Mouse (Mus musculus) kidney, embryonic 15.5 days (tissue): ENCODE measurements around the gene Pbx3. TPM values are rescaled to one million over a fixed set of nuclear protein-coding genes. Genes with fewer than 3 reads are reported as not detected.
A peak's percentile ranks its signal among the peaks of the same experiment; 100 is the strongest.

Source experiments
- ATAC-seq: fragments of 200-750 bp; cut with Nextera tagmentation; replicated peaks from 2 replicates; pipeline ENCODE4 v1.8.0; 2017; ENCODE audit warnings: moderate TSS enrichment; ENCODE audit not compliant: low FRiP score
- H3K27ac ChIP-seq: fragments of 300-500 bp; sonication (generic); 2 replicates; pipeline ENCODE4 v1.5.1; 2015; ENCODE audit warnings: mild to moderate bottlenecking, inconsistent platforms
- H3K27me3 ChIP-seq: fragments of 300-500 bp; sonication (generic); 2 replicates; pipeline ENCODE4 v1.6.1; 2015; ENCODE audit warnings: inconsistent platforms
- H3K36me3 ChIP-seq: fragments of 300-500 bp; sonication (generic); 2 replicates; pipeline ENCODE4 v1.6.1; 2015; ENCODE audit warnings: inconsistent platforms
- H3K4me1 ChIP-seq: fragments of 300-500 bp; sonication (generic); 2 replicates; pipeline ENCODE4 v1.6.1; 2015; ENCODE audit warnings: inconsistent platforms
- H3K4me2 ChIP-seq: fragments of 300-500 bp; sonication (generic); 2 replicates; pipeline ENCODE4 v1.6.1; 2015; ENCODE audit warnings: moderate library complexity, mild to moderate bottlenecking, inconsistent platforms
- H3K4me3 ChIP-seq: fragments of 300-500 bp; sonication (generic); replicated peaks from 2 replicates; pipeline ENCODE4 v1.5.1; 2015; ENCODE audit warnings: mild to moderate bottlenecking, inconsistent platforms
- H3K9ac ChIP-seq: fragments of 300-500 bp; sonication (generic); 2 replicates; pipeline ENCODE4 v1.6.1; 2015; ENCODE audit warnings: mild to moderate bottlenecking, inconsistent platforms
- H3K9me3 ChIP-seq: fragments of 300-500 bp; sonication (generic); replicated peaks from 2 replicates; pipeline ENCODE4 v1.6.1; 2016; ENCODE audit warnings: inconsistent platforms
- WGBS: fragments of 180-500 bp; shearing (Covaris S2); methylation state at CpG from one replicate; pipeline ENCODE4 v1.1.7; 2015; ENCODE audit warnings: mixed read lengths; 5-methylcytosine and 5-hydroxymethylcytosine counted together
- polyA plus RNA-seq: library from polyadenylated mRNA; unstranded; fragments of >200 nt; fragmentation: Nextera tagmentation; extraction: Ambion mirVana; gene quantifications from 2 replicates; pipeline ENCODE4 v1.2.1, GENCODE M21; 2015

Gene Pbx3
- polyA plus RNA-seq, 1 experiment from 2014 or later = 26.6 TPM

DNA sequence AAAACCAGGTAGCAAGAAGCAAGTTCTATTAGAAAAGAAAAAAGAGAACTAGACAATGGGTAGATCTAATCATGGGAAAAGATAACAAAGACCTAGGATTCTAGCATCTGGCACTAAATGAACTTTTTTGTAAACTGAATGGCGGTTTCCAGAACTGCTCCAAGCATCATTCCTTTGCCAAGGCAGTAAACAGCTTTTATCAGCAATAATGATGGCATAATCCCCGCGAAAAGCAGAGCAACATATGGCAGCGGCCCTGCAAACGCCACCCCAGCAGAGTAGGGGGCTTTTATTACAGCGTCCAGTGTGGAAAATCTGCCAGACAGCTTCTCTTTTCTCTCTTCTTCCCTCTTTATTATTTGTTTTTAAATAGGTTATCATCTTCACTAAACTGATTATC lies 93.2 kb downstream of the Pbx3 start:
- Histone ChIP-seq H3K4me1 (no peaks in the 10 kb centered on the region), H3K9ac (no peak overlapping the region), H3K36me3 (no peaks in the 10 kb centered on the region), H3K27ac (no peak overlapping the region), H3K9me3 (no peaks in the 10 kb centered on the region), H3K4me2 (no peak overlapping the region), H3K4me3 (no peak overlapping the region), H3K27me3 (no peaks in the 10 kb centered on the region)
- WGBS = 61% methylated on average over 6 of the region's 6 CpGs
- no peak for ATAC-seq

DNA sequence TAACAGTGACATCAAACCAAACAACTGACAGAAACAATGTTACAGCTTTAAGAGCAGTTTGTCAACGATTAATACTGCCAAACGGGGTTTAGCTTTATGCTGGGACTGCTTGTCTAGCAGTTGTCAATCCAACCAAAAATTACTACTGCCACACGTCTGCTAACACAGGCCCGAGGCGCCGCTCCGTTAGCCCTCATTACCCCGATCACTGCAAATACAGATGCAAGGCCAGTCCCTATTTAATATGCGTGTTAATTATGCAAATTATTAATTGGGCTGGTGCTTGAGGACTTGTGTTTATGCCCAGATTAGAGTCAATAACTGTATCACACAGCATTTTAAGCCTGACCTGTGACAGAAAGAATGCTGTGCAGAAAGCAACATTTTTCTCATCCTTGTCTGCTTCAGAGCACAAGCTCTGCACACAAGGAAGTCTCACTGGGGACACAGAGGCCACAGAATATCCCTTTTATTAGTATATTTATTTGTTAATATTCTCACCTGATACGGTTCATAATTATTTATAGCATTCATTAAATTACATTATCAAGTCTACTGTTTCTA lies 97.2 kb downstream of the Pbx3 start:
- ATAC-seq = no peak
- Histone ChIP-seq H3K4me1 (no peaks in the 10 kb centered on the region), H3K27me3 (no peaks in the 10 kb centered on the region), H3K27ac (no peak overlapping the region), H3K4me3 (no peak overlapping the region), H3K9me3 (no peaks in the 10 kb centered on the region), H3K9ac (no peak overlapping the region), H3K4me2 (no peak overlapping the region), H3K36me3 (no peaks in the 10 kb centered on the region)
- whole genome bisulfite sequencing = 85% methylated on average over 10 of the region's 10 CpGs

DNA sequence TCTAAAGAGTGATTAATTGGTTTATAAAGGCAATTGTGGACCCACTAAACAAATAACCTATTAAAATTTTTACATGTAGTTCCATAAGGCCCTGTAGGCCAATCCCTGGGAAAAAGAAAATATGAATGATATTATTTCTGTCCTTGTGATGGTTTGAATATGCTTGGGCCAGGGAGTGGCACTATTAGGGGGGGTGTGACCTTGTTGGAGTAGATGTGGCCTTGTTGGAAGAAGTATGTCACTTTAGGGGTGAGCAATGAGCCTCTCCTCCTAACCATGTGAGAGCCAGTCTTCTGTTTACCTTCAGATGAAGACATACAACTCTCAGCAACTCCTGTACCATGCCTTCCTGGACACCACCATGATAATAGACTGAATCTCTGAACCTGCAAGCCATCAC lies 110.9 kb downstream of the Pbx3 start:
- H3K27me3 ChIP-seq = no peaks in the 10 kb centered on the region
- H3K27ac ChIP-seq = no peak overlapping the region
- H3K4me1 ChIP-seq = peaks cover 3% of the 10 kb centered on the region; the same call in 1 of the 2 replicates
- no peak overlapping the region for H3K4me2 ChIP-seq
- H3K9me3 ChIP-seq = no peaks in the 10 kb centered on the region
- no peaks in the 10 kb centered on the region for H3K36me3 ChIP-seq
- no peak for ATAC-seq
- H3K4me3 ChIP-seq = no peak overlapping the region
- H3K9ac ChIP-seq = no peak overlapping the region

DNA sequence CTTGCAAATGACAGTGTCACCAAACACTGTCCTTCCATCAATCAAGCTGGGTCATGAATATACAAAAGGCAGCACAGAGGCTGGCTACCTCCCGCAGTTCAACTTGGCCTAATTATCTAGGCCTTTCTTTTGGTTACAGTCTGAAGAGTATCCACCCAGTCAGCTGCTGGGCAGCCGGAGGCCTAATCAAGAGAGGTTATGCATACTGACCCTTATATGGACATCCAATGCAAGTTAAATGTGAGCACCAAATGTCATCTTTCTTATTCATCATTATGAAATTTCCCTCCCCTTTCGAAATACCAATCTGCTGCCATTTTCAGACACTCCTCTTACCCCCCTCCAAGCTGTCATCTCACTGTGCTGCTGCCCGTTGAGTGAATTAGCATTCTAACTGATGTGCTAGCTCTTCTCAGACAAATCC lies 112.3 kb downstream of the Pbx3 start:
- Histone ChIP-seq H3K27ac (no peak overlapping the region), H3K4me3 (no peak overlapping the region), H3K4me1 (peaks cover 9% of the 10 kb centered on the region), H3K36me3 (no peaks in the 10 kb centered on the region), H3K9me3 (no peaks in the 10 kb centered on the region), H3K4me2 (no peak overlapping the region), H3K27me3 (no peaks in the 10 kb centered on the region), H3K9ac (no peak overlapping the region)
- 62% methylated on average over 4 of the region's 4 CpGs for WGBS
- ATAC-seq = no peak

DNA sequence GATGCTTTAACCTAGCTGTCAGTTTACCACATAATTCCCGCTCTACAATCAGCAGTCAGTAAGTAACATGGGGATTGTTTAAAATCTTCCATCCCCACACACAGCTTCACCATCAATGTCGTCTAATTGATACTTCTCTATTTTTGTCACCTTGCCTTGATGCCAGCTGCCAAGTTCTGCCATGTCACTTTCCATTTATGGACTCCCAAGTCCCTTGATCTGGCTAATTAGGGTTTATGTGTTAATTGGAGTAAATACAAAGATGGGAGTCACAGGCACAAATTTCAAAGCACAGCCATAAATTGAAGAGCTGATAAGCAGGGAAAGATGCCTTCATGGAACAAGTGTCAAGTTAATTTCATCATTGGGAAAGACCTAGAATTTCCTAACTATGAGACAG lies 114.7 kb downstream of the Pbx3 start:
- Histone ChIP-seq H3K9me3 (no peaks in the 10 kb centered on the region), H3K27ac (no peak overlapping the region)
- WGBS = 62% methylated on average over 2 of the region's 2 CpGs

DNA sequence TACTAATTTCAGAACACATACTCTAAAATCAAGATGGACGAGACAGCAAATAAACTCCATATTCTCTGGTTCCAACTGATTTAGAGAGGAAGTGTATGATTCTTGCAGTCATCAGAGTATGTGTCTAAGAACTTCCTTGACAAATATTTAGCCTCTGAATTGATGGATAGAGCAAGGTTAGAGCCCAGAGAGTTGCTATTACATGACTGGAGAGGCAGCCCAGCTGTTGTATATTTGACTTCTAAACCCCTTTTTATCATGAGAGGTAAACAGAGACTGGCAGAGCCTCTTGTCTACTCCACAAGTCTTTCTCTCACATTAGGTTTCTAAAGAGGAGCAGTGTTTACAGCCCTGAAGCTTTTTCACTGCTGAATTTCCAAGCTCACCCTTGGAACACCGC lies 115.3 kb downstream of the Pbx3 start:
- Histone ChIP-seq H3K9me3 (no peaks in the 10 kb centered on the region), H3K36me3 (no peaks in the 10 kb centered on the region), H3K27me3 (no peaks in the 10 kb centered on the region), H3K4me3 (no peak overlapping the region), H3K27ac (no peak overlapping the region), H3K4me2 (no peak overlapping the region), H3K9ac (no peak overlapping the region), H3K4me1 (peaks cover 25% of the 10 kb centered on the region)
- 69% methylated on average over 2 of the region's 2 CpGs for WGBS
- ATAC-seq = no peak

More for the DNA sequence above, 114.7 kb downstream of the Pbx3 start:
- no peak overlapping the region for H3K9ac ChIP-seq
- no peak for ATAC-seq
- H3K27me3 ChIP-seq = no peaks in the 10 kb centered on the region
- H3K4me3 ChIP-seq = no peak overlapping the region
- H3K4me2 ChIP-seq = no peak overlapping the region
- no peaks in the 10 kb centered on the region for H3K36me3 ChIP-seq
- H3K4me1 ChIP-seq = peaks cover 19% of the 10 kb centered on the region

DNA sequence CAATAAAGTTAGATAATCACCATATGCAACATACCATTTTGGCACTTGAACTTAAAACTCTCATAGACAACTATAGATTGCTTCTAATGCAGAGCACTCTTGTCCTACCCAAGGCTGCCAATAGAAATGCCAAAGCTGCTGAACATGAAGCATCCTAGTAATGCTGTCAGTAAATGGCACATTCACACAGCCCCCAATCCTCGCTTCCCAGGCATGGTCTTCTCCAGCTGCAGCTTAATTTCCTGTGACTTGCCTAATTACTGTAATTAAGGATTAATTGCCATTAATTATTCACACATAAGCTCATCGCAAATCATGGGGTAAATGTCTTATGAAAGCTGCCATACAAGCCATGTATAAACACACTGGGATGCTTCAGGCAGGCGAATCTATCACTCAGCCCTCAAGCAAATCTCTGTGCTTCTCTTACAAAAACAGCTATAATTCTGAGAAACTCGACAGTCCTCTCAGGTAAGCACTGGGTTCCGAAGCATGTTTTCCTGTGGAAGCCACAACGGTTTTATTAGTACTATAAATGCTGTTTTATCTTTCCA lies 116.9 kb downstream of the Pbx3 start:
- no peak for ATAC-seq
- no peak overlapping the region for H3K4me2 ChIP-seq
- no peak overlapping the region for H3K27ac ChIP-seq
- no peak overlapping the region for H3K9ac ChIP-seq
- H3K27me3 ChIP-seq = no peaks in the 10 kb centered on the region
- 57% methylated on average over 6 of the region's 6 CpGs for WGBS
- H3K4me3 ChIP-seq = no peak overlapping the region
- H3K9me3 ChIP-seq = no peaks in the 10 kb centered on the region
- peaks cover 31% of the 10 kb centered on the region for H3K4me1 ChIP-seq
- H3K36me3 ChIP-seq = no peaks in the 10 kb centered on the region

DNA sequence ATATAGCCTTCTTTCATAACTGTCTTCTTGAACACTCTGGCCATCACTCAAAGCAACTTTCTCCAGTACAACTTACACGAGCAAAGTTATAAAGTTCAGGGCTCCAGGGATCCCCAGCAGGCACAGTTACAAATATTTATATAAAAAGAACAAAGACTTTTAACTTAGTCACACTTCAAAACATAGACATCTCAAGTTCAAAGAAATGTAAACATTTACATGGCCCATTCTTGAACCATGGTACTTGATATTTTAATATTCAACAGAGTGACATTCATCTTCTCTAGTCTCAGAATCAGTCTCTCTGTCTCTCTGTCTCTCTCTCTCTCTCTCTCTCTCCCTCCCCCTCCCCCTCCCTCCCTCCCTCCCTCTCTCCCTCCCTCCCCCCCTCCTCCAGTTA lies 119.3 kb downstream of the Pbx3 start:
- H3K27me3 ChIP-seq = no peaks in the 10 kb centered on the region
- no peak for ATAC-seq
- no peak overlapping the region for H3K4me2 ChIP-seq
- peak overlapping the region; percentile 58; the same call in 1 of the 2 replicates for H3K27ac ChIP-seq
- no peak overlapping the region for H3K9ac ChIP-seq
- H3K4me3 ChIP-seq = no peak overlapping the region
- no peaks in the 10 kb centered on the region for H3K36me3 ChIP-seq
- H3K9me3 ChIP-seq = no peaks in the 10 kb centered on the region
- 16% methylated on average over 1 of the region's 1 CpGs for WGBS
- peaks cover 37% of the 10 kb centered on the region for H3K4me1 ChIP-seq

DNA sequence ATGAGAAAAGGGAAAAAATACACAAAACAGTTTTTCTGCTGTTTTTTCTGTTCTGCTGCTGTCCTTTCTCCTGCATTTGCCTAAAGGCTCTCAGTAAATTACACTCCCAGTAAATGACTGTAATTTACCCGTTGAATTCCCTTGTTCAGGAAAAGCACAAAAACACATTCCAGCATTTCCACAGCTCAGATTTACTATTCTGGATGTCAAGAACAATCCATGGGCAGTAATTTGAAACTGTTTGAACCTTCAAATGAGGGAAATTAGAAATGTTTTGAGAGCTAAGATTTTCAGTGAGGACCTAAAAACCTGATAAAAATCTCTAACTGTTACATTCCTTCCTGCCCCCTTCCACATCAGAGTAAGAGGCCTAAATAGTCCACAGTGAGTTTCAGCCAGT lies 119.8 kb downstream of the Pbx3 start:
- no peak for ATAC-seq
- 4% methylated on average over 1 of the region's 1 CpGs for whole genome bisulfite sequencing
- H3K4me3 ChIP-seq = no peak overlapping the region
- peaks cover 37% of the 10 kb centered on the region for H3K4me1 ChIP-seq
- no peaks in the 10 kb centered on the region for H3K9me3 ChIP-seq
- H3K27me3 ChIP-seq = no peaks in the 10 kb centered on the region
- H3K36me3 ChIP-seq = no peaks in the 10 kb centered on the region
- peak overlapping the region; percentile 58; the same call in 1 of the 2 replicates for H3K27ac ChIP-seq
- H3K9ac ChIP-seq = no peak overlapping the region
- no peak overlapping the region for H3K4me2 ChIP-seq

DNA sequence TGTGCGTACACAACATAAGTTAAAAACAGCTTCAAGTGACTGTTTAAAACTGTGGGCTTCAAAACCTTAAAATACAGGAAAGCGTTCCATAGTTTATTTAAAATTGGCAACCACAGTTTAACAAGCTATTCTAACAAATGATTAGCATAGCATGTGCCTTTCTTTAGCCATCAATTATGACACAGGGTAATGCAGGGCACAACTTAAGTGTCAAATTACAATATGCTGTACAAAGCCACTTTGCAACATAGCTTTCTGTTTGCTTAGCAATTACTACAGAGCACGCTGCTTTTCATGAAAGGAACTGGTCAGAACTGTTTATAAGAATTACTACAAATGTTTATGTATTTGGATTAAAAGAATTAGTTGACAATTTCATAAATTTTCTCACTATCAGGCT lies 120.7 kb downstream of the Pbx3 start:
- no peak overlapping the region for H3K9ac ChIP-seq
- no peak for ATAC-seq
- H3K27ac ChIP-seq = no peak overlapping the region
- no peak overlapping the region for H3K4me3 ChIP-seq
- H3K36me3 ChIP-seq = no peaks in the 10 kb centered on the region
- H3K9me3 ChIP-seq = no peaks in the 10 kb centered on the region
- H3K4me2 ChIP-seq = no peak overlapping the region
- peaks cover 37% of the 10 kb centered on the region for H3K4me1 ChIP-seq
- 55% methylated on average over 3 of the region's 3 CpGs for WGBS
- H3K27me3 ChIP-seq = no peaks in the 10 kb centered on the region

DNA sequence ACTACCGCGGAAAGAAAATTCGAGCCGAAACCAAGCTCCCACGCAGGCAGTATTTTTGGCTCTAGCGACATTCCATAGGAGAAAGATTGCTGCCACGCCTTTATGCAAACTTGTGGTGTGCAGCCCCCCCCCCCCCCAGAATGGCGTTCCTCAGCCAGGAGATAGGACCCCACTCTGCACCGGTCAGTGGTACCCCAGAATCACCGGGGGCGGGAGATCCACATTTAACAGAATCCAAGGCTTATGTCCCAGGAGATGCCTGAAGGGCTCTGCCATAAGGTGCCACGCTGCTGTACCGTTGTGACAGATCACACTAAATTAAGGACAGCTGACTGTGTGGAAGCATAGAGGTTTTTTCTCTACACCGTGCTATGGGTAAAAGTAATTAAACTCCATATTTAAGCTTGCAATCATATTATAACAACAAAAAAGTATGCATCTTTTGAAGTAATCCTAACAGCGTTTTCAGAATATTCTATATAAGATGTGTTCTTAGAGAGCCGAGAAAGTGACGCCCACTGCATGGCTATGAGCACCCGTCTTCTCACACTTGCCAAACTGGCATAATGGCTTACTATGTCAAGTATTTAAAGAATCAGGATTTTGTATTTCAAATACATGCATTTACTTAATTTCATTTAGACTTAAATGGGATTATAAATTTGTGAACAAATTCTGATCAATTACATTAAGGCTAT lies 122.8 kb downstream of the Pbx3 start:
- Histone ChIP-seq H3K9me3 (no peaks in the 10 kb centered on the region), H3K36me3 (no peaks in the 10 kb centered on the region), H3K4me2 (peak overlapping the region; percentile 81), H3K4me3 (peak overlapping the region; percentile 55), H3K27ac (peak overlapping the region; percentile 87), H3K4me1 (peaks cover 30% of the 10 kb centered on the region), H3K27me3 (no peaks in the 10 kb centered on the region), H3K9ac (peak overlapping the region; percentile 56)
- peak; percentile 74; the same call in 1 of the 2 replicates for ATAC-seq
- WGBS = 7% methylated on average over 18 of the region's 18 CpGs

DNA sequence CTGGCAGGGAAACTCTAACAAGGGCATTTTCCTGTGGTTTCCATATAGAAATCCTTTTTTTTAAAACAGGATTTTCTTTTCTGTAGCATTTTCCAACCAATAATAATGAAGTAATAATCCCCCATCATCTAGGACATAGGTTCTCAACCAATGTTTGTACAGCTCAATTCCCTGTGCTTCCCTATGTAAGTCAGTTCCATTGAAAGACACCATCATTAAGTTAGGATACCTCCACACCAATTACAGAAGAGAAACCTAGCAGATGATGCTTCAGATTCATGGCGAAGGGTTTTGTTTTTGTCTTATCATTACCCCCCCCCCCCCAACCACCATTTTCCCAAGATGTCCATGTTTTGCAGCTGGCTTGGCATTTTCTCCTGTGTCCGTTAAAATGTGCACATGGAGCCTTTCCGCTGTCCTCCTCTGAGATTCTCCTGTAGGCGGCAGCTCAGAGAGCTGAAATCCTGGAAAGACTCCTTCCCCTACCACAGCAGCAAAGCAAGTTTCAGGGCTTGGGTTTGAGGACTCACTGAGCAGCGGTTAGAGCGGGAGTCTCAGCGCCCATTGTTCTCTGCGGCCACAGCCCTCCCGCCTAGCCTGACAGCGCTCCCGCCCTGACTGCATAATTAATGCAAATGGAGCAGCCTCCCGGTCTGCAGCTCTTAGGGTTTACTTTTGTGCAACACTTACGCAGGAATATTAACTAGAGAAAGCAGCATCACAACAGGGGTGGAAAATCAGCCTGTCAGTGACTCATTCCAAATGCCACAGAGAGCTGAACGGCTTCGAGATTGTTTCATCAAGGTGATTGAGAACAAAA lies 123.6 kb downstream of the Pbx3 start:
- Histone ChIP-seq H3K9me3 (no peaks in the 10 kb centered on the region), H3K9ac (peak overlapping the region; percentile 56), H3K27me3 (no peaks in the 10 kb centered on the region), H3K4me2 (peak overlapping the region; percentile 81), H3K4me3 (peak overlapping the region; percentile 55), H3K36me3 (no peaks in the 10 kb centered on the region), H3K27ac (peak overlapping the region; percentile 87), H3K4me1 (peaks cover 25% of the 10 kb centered on the region)
- peak; percentile 86 for ATAC-seq
- under 1% methylated on average over 15 of the region's 15 CpGs for WGBS
